Comparison of ENCODE assay signal across 8 mouse cellular contexts in genomic region chr19:7205326-7205725, GRCm38 (mm10). TPM values are rescaled to one million over a fixed set of nuclear protein-coding genes. Genes with fewer than 3 reads are reported as not detected.
A peak's percentile ranks its signal among the peaks of the same experiment; 100 is the strongest.
DNase-seq lines count a peak whose midpoint lies in the region; ATAC-seq and TF ChIP-seq lines count a peak whose summit lies in the region.

No protein-coding gene starts in this region.

- peak overlapping the region; percentile 81 for H3K4me2 ChIP-seq in kidney, postnatal 0 days (ENCODE audit: low read length)
- peak overlapping the region; percentile 92 for H3K4me2 ChIP-seq in hindbrain, embryonic 14.5 days (replicated peaks)
- peak overlapping the region; percentile 92 for H3K4me2 ChIP-seq in midbrain, embryonic 16.5 days (ENCODE audit: low read length)

- no peaks in the 10 kb centered on the region for H3K9me3 ChIP-seq in kidney, postnatal 0 days (replicated peaks; ENCODE audit: low read length)
- no peaks in the 10 kb centered on the region for H3K9me3 ChIP-seq in hindbrain, embryonic 14.5 days (ENCODE audit: control insufficient read depth, low read length)
- H3K9me3 ChIP-seq in midbrain, embryonic 16.5 days (replicated peaks; ENCODE audit: control insufficient read depth, low read length, poor library complexity, severe bottlenecking): no peaks in the 10 kb centered on the region

- no peak for ATAC-seq in kidney, postnatal 0 days (replicated peaks; ENCODE audit: low FRiP score, low read depth)
- ATAC-seq in hindbrain, embryonic 14.5 days (ENCODE audit: low FRiP score): no peak
- ATAC-seq in midbrain, embryonic 16.5 days: no peak

- no peak for DNase-seq in kidney, postnatal 0 days (ENCODE audit: low spot score)
- DNase-seq in kidney, adult 9 months: no peak
- DNase-seq in brain, adult 2 months (ENCODE audit: low read depth, low spot score): peak; percentile 42
- no peak for DNase-seq in hindbrain, embryonic 14.5 days (ENCODE audit: low spot score)
- DNase-seq in adrenal gland, postnatal 36 days: no peak
- DNase-seq in embryo, embryonic 10 days (ENCODE audit: low spot score): no peak
- DNase-seq in adrenal gland, adult 18-20 months (ENCODE audit: low spot score in 2 of 2): no peak

- no peaks in the 10 kb centered on the region for H3K27me3 ChIP-seq in kidney, postnatal 0 days (ENCODE audit: insufficient read depth, low read length)
- no peaks in the 10 kb centered on the region for H3K27me3 ChIP-seq in hindbrain, embryonic 14.5 days (ENCODE audit: control insufficient read depth, insufficient read depth, low read length)
- no peaks in the 10 kb centered on the region for H3K27me3 ChIP-seq in midbrain, embryonic 16.5 days (ENCODE audit: control insufficient read depth, insufficient read depth, low read depth, low read length)

- no peak for TF ChIP-seq CTCF in kidney, postnatal 0 days (IDR thresholded peaks at IDR 0.05; ENCODE audit: low read depth)

- H3K27ac ChIP-seq in kidney, postnatal 0 days: peak overlapping the region; percentile 98
- H3K27ac ChIP-seq in hindbrain, embryonic 14.5 days: peak overlapping the region; percentile 98
- H3K27ac ChIP-seq in midbrain, embryonic 16.5 days (ENCODE audit: low read length): peak overlapping the region; percentile 89

- 20% methylated on average over 7 of the region's 7 CpGs for WGBS in kidney, postnatal 0 days
- WGBS in hindbrain, embryonic 14.5 days: 39% methylated on average over 7 of the region's 7 CpGs
- WGBS in midbrain, embryonic 16.5 days: 30% methylated on average over 7 of the region's 7 CpGs

- H3K4me3 ChIP-seq in kidney, postnatal 0 days (replicated peaks; ENCODE audit: low read depth, low read length): peak overlapping the region; percentile 92
- H3K4me3 ChIP-seq in hindbrain, embryonic 14.5 days (replicated peaks; ENCODE audit: low read length): peak overlapping the region; percentile 84
- H3K4me3 ChIP-seq in midbrain, embryonic 16.5 days (ENCODE audit: low read depth, low read length): peak overlapping the region; percentile 87

- H3K36me3 ChIP-seq in kidney, postnatal 0 days (ENCODE audit: insufficient read depth, low read length): peaks cover 28% of the 10 kb centered on the region
- H3K36me3 ChIP-seq in hindbrain, embryonic 14.5 days (replicated peaks; ENCODE audit: control insufficient read depth, insufficient read depth): peaks cover 38% of the 10 kb centered on the region
- H3K36me3 ChIP-seq in midbrain, embryonic 16.5 days (ENCODE audit: control insufficient read depth, insufficient read depth, low read length): peaks cover 18% of the 10 kb centered on the region

- peaks cover 20% of the 10 kb centered on the region for H3K4me1 ChIP-seq in kidney, postnatal 0 days (replicated peaks; ENCODE audit: insufficient read depth, low read length)
- peaks cover 16% of the 10 kb centered on the region for H3K4me1 ChIP-seq in hindbrain, embryonic 14.5 days (replicated peaks; ENCODE audit: control insufficient read depth, insufficient read depth, low read length)
- peaks cover 19% of the 10 kb centered on the region for H3K4me1 ChIP-seq in midbrain, embryonic 16.5 days (ENCODE audit: control insufficient read depth, insufficient read depth, low read length)

- H3K9ac ChIP-seq in kidney, postnatal 0 days (ENCODE audit: low read depth, low read length): peak overlapping the region; percentile 83
- H3K9ac ChIP-seq in hindbrain, embryonic 14.5 days: peak overlapping the region; percentile 88
- peak overlapping the region; percentile 71 for H3K9ac ChIP-seq in midbrain, embryonic 16.5 days (ENCODE audit: low read depth, low read length)

RNA-seq across cellular contexts. Expression of gene Otub1, which starts 0.8 kb away (rescaled TPM):
- polyA plus RNA-seq in kidney, postnatal 0 days (2015; fragmentation: Nextera tagmentation; extraction: Ambion mirVana): 197 and 209 TPM in 2 replicates
- 231 and 234 TPM in 2 replicates for polyA plus RNA-seq in hindbrain, embryonic 14.5 days (2014; fragmentation: Nextera tagmentation; extraction: Ambion mirVana)
- 235 and 240 TPM in 2 replicates for polyA plus RNA-seq in midbrain, embryonic 16.5 days (2015; fragmentation: Nextera tagmentation; extraction: Ambion mirVana)
- total RNA-seq in adrenal gland, postnatal 36 days (2021): 100 to 1,000 TPM; 118 to 130 TPM
- total RNA-seq in adrenal gland, adult 18-20 months (2021): 100 to 1,000 TPM in 1 of 2 experiments, 10 to 100 TPM in 1; 96.7 to 125 TPM

RNA-seq across cellular contexts. Expression of gene Cox8a, which starts 12.1 kb away (rescaled TPM):
- polyA plus RNA-seq in kidney, postnatal 0 days (2015; fragmentation: Nextera tagmentation; extraction: Ambion mirVana): 2,325 and 2,471 TPM in 2 replicates
- polyA plus RNA-seq in hindbrain, embryonic 14.5 days (2014; fragmentation: Nextera tagmentation; extraction: Ambion mirVana): 1,225 and 1,275 TPM in 2 replicates
- 837 and 884 TPM in 2 replicates for polyA plus RNA-seq in midbrain, embryonic 16.5 days (2015; fragmentation: Nextera tagmentation; extraction: Ambion mirVana)
- 1,000 to 10,000 TPM; 1,022 to 1,091 TPM for total RNA-seq in adrenal gland, postnatal 36 days (2021)
- 1,000 to 10,000 TPM; 1,005 to 1,597 TPM for total RNA-seq in adrenal gland, adult 18-20 months (2021)

RNA-seq across cellular contexts. Expression of gene Naa40, which starts 35.7 kb away (rescaled TPM):
- polyA plus RNA-seq in kidney, postnatal 0 days (2015; fragmentation: Nextera tagmentation; extraction: Ambion mirVana): 47.3 and 55.8 TPM in 2 replicates
- polyA plus RNA-seq in hindbrain, embryonic 14.5 days (2014; fragmentation: Nextera tagmentation; extraction: Ambion mirVana): 67.6 and 69.1 TPM in 2 replicates
- polyA plus RNA-seq in midbrain, embryonic 16.5 days (2015; fragmentation: Nextera tagmentation; extraction: Ambion mirVana): 68.1 and 69.6 TPM in 2 replicates
- total RNA-seq in adrenal gland, postnatal 36 days (2021): 10 to 100 TPM; 18.6 to 25.6 TPM
- total RNA-seq in adrenal gland, adult 18-20 months (2021): 10 to 100 TPM; 18.6 to 20.7 TPM
